Mouse (Mus musculus) thymus, adult 2 months (tissue): Measurements from ENCODE around the gene Marcks.

ENCODE experiments used
- CTCF ChIP-seq: fragments of 200-500 bp; IDR thresholded peaks from 2 replicates; pipeline ENCODE4 v1.5.1; 2012; ENCODE audit warnings: mild to moderate bottlenecking, control low read depth, low read length, moderate library complexity, borderline replicate concordance; ENCODE audit not compliant: control insufficient read depth, poor library complexity, insufficient read depth; ENCODE audit errors: extremely low read depth
- POLR2A ChIP-seq: fragments of 200-500 bp; IDR thresholded peaks from 2 replicates; pipeline ENCODE4 v1.6.1; 2012; ENCODE audit warnings: mild to moderate bottlenecking, low read length, control low read depth, moderate library complexity; ENCODE audit not compliant: control insufficient read depth, poor library complexity, insufficient read depth; ENCODE audit errors: extremely low read depth

DNA sequence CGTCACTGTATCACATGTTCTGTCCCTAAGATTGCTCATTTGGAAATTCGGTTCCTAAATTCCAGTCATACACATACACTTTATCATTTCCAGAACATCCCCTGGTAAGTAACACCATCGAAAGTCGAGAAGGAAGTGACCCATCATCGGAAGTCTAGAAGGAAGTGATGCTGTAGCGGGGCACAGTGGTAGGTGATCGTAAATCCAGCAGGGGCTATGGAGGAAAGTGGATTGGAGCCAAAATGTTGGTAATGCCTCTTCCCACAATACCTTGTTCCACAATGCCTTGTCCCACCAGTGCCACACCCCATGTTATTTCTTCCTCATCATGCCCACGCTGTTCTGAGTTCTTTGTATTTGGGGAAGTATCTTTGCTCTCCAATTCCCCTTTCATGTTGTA is 32.4 kb downstream of the Marcks start:
- TF ChIP-seq CTCF (no peak), POLR2A (no peak)
